Mouse (Mus musculus): ENCODE measurements at regions not wholly inside any gene's neighbourhood (a gene's known extent, or its start where the extent isn't known, plus 50 kb on each side); places are given as distances from the start of the nearest gene placed in this dataset.

- TF ChIP-seq CTCF (IDR thresholded peaks at IDR 0.05; ENCODE audit: borderline replicate concordance, insufficient read depth, low read depth, low read length), result no peak
- no peak for TF ChIP-seq POLR2A (IDR thresholded peaks at IDR 0.05; ENCODE audit: borderline replicate concordance, insufficient read depth, low read length)
These were observed 572.6 kb upstream of the Robo2 start for GRCm38 (mm10) chr16:74984207-74984606.

Data from cerebellum, adult 2 months (tissue).